Mouse (Mus musculus) small intestine, adult 2 months (tissue): ENCODE results near the gene Rab21.

Source experiments
- CTCF ChIP-seq: fragments of 200-500 bp; IDR thresholded peaks from 2 replicates; pipeline ENCODE4 v1.5.1; 2012; ENCODE audit warnings: low read depth, mild to moderate bottlenecking, control low read depth, inconsistent platforms, low read length, moderate library complexity, mixed read lengths; ENCODE audit not compliant: insufficient replicate concordance, insufficient read length; ENCODE audit errors: extremely low read depth
- POLR2A ChIP-seq: fragments of 200-500 bp; IDR thresholded peaks from 2 replicates; pipeline ENCODE4 v1.6.1; 2012; ENCODE audit warnings: low read depth, mild to moderate bottlenecking, control low read depth, inconsistent platforms, low read length, moderate library complexity

DNA sequence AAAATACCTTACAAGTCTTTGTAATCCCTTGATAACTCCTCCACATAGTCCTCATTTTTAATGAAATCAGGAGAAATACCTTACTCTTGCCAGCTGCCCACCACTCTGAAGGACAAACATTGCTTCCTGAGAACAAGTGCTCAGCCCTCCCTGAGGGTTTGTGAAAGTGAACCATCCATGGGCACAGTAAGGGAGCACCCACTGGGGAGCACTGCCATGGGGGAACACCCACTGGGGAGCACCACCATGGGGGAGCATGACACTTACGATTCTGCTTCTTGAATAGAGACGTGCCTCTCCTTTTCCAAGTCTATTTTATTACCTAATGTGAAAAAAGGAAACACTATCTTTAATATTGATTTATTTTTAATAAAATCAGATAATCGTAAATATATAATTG, 20.2 kb downstream of the Rab21 start:
- no peak for TF ChIP-seq CTCF
- TF ChIP-seq POLR2A = no peak
